Mouse (Mus musculus) spleen, adult 2 months (tissue): Measurements from ENCODE around the gene Fgfr2.

Source experiments
- CTCF ChIP-seq: fragments of 200-500 bp; IDR thresholded peaks from 2 replicates; pipeline ENCODE4 v1.5.1; 2011; ENCODE audit warnings: mild to moderate bottlenecking, inconsistent platforms; ENCODE audit not compliant: insufficient read depth, insufficient read length, insufficient replicate concordance; ENCODE audit errors: extremely low read depth
- POLR2A ChIP-seq: fragments of 200-500 bp; IDR thresholded peaks from 2 replicates; pipeline ENCODE4 v1.6.1; 2011; ENCODE audit warnings: low read depth, low read length, inconsistent platforms

DNA sequence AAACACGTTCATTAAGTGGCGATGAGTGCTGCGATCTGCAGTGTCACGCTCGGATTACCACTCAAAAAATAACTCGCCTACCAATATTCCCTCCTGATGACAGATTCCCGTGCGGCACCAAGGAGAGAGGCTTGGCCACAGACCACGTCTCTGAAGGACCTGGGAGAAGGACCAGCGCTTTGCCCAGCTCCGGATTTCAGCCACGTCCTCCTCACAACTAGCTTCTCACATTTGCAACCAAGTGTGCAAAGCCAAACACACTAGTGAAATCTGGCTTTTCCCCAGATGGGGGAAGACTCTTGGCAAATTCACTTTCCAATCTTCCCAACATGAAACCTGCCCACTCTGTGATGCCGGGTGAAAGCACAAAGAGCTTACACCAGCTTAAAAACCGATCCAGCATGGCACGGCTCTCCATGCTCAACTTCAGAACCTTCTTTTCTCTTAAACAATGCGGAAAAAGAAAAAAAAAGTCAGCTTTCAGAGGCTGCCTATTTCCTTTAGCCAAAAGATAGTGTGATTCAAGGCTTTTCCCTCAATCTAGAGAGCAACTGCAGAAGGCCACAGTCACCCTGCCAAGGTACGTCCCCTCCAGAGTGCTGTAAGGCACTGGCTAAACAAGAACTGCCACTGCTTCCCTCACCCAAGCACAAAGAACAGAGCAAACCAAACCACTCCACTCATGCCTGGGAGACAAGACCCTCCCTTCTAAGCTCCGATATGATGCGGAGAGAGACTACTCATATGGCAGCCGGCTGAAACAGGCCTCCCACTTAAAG, 2862.1 kb downstream of the Fgfr2 start:
- no peak for TF ChIP-seq CTCF
- TF ChIP-seq POLR2A = no peak
